Mouse (Mus musculus) midbrain, embryonic 13.5 days (tissue): ENCODE results near the gene Osbpl3. TPM values are rescaled to one million over a fixed set of nuclear protein-coding genes. Genes with fewer than 3 reads are reported as not detected.

ENCODE experiments used
- ATAC-seq: fragments of 200-750 bp; cut with Nextera tagmentation; 2 replicates; pipeline ENCODE4 v1.8.0; 2017; ENCODE audit warnings: mild to moderate bottlenecking, moderate TSS enrichment, moderate library complexity
- H3K27ac ChIP-seq: fragments of 300-500 bp; sonication (generic); 2 replicates; pipeline ENCODE4 v1.5.1; 2015; ENCODE audit warnings: inconsistent platforms, mild to moderate bottlenecking, moderate library complexity
- H3K27me3 ChIP-seq: fragments of 300-500 bp; sonication (generic); 2 replicates; pipeline ENCODE4 v1.6.1; 2015; ENCODE audit warnings: mild to moderate bottlenecking, inconsistent platforms
- H3K36me3 ChIP-seq: fragments of 300-500 bp; sonication (generic); 2 replicates; pipeline ENCODE4 v1.6.1; 2015; ENCODE audit warnings: mild to moderate bottlenecking, inconsistent platforms
- H3K4me1 ChIP-seq: fragments of 300-500 bp; sonication (generic); replicated peaks from 2 replicates; pipeline ENCODE4 v1.6.1; 2015; ENCODE audit warnings: inconsistent platforms
- H3K4me2 ChIP-seq: fragments of 300-500 bp; sonication (generic); replicated peaks from 2 replicates; pipeline ENCODE4 v1.6.1; 2015; ENCODE audit warnings: moderate library complexity, mild to moderate bottlenecking, inconsistent platforms
- H3K4me3 ChIP-seq: fragments of 300-500 bp; sonication (generic); replicated peaks from 2 replicates; pipeline ENCODE4 v1.5.1; 2015; ENCODE audit warnings: mild to moderate bottlenecking, inconsistent platforms
- H3K9ac ChIP-seq: fragments of 300-500 bp; sonication (generic); replicated peaks from 2 replicates; pipeline ENCODE4 v1.6.1; 2015; ENCODE audit warnings: mild to moderate bottlenecking, inconsistent platforms
- H3K9me3 ChIP-seq: fragments of 300-500 bp; sonication (generic); 2 replicates; pipeline ENCODE4 v1.6.1; 2016; ENCODE audit warnings: mild to moderate bottlenecking, inconsistent platforms
- WGBS: fragments of 180-500 bp; shearing (Covaris S2); methylation state at CpG from one replicate; pipeline ENCODE4 v1.1.7; 2015; 5-methylcytosine and 5-hydroxymethylcytosine counted together
- polyA plus RNA-seq: library from polyadenylated mRNA; unstranded; fragments of >200 nt; fragmentation: Nextera tagmentation; extraction: Ambion mirVana; gene quantifications from 2 replicates; pipeline ENCODE4 v1.2.1, GENCODE M21; 2015

Gene Osbpl3
- polyA plus RNA-seq, 1 experiment from 2014 or later: 6.7 TPM

DNA sequence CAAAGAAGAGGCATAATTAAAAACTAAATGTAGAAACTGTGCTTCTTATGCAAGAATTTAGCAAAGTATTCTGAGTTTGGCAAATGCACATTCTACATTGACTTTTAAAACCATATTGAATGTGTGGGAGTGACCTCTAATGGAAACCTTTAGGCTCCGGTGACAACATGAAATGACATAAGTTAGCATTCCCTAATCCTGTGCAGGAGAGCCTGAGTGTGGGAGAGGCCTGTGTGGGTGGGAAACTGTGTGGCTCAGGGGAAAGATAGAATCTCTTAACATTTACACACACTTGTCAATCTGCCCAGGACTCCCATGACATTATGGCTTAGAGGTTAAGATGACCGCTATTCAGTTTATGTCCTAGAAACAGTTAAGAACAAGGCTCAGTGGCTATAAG lies 119.6 kb downstream of the Osbpl3 start:
- H3K27ac ChIP-seq: no peak overlapping the region
- H3K4me1 ChIP-seq: no peaks in the 10 kb centered on the region
- no peaks in the 10 kb centered on the region for H3K9me3 ChIP-seq
- H3K9ac ChIP-seq: no peak overlapping the region
- no peaks in the 10 kb centered on the region for H3K36me3 ChIP-seq
- WGBS: 95% methylated on average over 2 of the region's 2 CpGs
- no peaks in the 10 kb centered on the region for H3K27me3 ChIP-seq
- ATAC-seq: no peak
- H3K4me3 ChIP-seq: no peak overlapping the region
- H3K4me2 ChIP-seq: no peak overlapping the region

DNA sequence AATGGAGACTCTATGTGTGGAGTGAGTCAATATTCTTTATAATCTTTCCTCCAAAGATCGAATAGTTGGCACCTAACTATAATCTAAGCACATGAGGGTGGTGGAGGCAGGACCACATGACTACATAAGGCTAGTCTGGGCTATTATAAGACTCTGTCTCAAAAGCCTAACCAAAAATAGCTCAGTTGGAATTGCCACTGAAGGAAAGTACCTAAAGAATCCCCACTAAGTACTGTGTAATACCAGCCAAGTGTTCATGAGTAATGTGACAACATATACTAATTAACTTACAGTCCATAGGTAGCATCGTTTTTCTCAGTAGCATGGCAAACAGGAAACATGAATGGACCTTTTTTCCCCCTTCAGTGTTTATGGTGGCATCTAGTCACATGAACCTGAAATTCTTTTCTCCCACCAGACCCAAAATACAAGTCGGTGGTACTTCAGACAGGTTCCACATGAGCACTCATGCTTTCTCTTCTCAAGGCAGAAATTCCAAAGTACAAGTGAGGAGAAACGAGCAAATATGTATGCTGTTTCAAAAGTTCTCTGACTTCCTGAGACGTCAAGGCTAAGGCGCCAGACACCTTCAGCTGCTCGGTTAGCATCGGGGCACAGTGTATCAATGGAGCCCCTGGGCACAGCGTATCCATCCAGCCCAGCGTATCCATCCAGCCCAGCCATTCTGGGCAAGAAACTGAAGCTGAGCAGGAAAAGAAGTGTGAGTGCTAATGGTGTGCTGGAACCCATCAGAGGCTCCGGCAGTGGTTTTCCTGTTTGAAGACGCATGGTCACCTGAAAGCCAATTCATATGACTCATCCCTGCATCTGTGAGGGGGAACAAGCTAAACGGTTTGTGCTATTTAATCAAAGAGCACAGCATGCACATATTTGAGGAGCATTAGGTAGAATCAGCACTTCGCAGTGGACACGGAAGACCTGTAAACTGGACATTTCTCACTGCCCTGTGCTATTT lies 120.9 kb downstream of the Osbpl3 start:
- Histone ChIP-seq H3K4me1 (no peaks in the 10 kb centered on the region), H3K9me3 (no peaks in the 10 kb centered on the region), H3K4me3 (no peak overlapping the region), H3K27ac (no peak overlapping the region), H3K27me3 (no peaks in the 10 kb centered on the region), H3K36me3 (no peaks in the 10 kb centered on the region), H3K4me2 (no peak overlapping the region), H3K9ac (no peak overlapping the region)
- no peak for ATAC-seq
- WGBS: 92% methylated on average over 15 of the region's 15 CpGs

DNA sequence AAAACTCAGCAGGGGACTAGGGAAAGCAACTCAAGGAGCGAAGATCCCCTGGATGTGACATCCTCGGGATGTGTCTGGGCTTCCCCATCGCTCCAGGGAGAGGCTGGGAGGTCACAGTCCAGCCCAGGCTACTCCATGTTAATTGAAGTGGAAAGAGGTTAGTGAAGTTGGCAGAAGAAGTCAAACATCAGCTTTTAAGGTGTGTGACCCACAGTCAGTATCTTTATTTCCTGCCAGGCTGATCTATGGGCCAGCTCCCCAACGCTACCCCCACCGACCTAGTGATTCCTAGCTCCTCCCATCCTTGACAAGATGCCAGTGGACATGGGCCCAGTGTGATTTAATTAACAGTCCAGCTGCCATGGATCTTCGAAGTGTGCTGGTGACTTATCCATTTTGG lies 122.7 kb downstream of the Osbpl3 start:
- no peaks in the 10 kb centered on the region for H3K4me1 ChIP-seq
- no peaks in the 10 kb centered on the region for H3K27me3 ChIP-seq
- no peak overlapping the region for H3K9ac ChIP-seq
- no peak for ATAC-seq
- H3K4me2 ChIP-seq: no peak overlapping the region
- WGBS: 86% methylated on average over 6 of the region's 6 CpGs
- no peak overlapping the region for H3K4me3 ChIP-seq
- H3K36me3 ChIP-seq: no peaks in the 10 kb centered on the region
- H3K9me3 ChIP-seq: no peaks in the 10 kb centered on the region
- H3K27ac ChIP-seq: no peak overlapping the region

- H3K36me3 ChIP-seq: no peaks in the 10 kb centered on the region
- H3K9ac ChIP-seq: no peak overlapping the region; the same call in 1 of the 2 replicates
- no peaks in the 10 kb centered on the region for H3K9me3 ChIP-seq
- no peak overlapping the region for H3K4me2 ChIP-seq
- WGBS: 93% methylated on average over 2 of the region's 2 CpGs
- no peaks in the 10 kb centered on the region for H3K4me1 ChIP-seq
- H3K4me3 ChIP-seq: no peak overlapping the region
- H3K27ac ChIP-seq: no peak overlapping the region
- ATAC-seq: no peak
- no peaks in the 10 kb centered on the region for H3K27me3 ChIP-seq
Observed at GRCm38 (mm10) chr6:50331477-50331876, 124.5 kb downstream of the Osbpl3 start.

DNA sequence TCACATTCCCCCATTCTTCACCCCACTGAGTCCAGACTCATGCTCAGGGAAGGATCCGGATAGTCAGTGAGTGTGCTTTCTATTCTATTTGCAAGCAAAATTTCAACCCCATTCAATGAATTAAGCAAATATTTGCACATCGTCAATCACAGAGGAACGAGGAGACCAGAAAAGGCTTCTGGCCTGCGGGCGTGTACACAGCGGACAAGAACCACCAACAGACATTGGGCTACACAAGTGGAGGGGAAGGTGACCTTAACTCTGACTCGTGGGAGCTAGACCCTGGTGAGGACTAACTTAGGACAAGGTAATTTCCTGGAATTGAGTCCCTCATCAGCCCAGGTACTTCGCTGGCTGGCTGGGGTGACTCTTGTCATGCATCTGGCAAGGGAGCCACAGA lies 126.6 kb downstream of the Osbpl3 start:
- Histone ChIP-seq H3K36me3 (no peaks in the 10 kb centered on the region), H3K4me3 (no peak overlapping the region)
- ATAC-seq: no peak

GRCm38 (mm10) chr6:50328901-50329300 lies 127.1 kb downstream of the Osbpl3 start:
- H3K4me1 ChIP-seq: no peaks in the 10 kb centered on the region
- H3K27me3 ChIP-seq: no peaks in the 10 kb centered on the region
- no peak overlapping the region for H3K9ac ChIP-seq
- no peak overlapping the region for H3K27ac ChIP-seq
- no peaks in the 10 kb centered on the region for H3K9me3 ChIP-seq
- H3K4me2 ChIP-seq: no peak overlapping the region
- ATAC-seq: no peak
- WGBS: 35% methylated on average over 7 of the region's 7 CpGs
- H3K36me3 ChIP-seq: no peaks in the 10 kb centered on the region
- H3K4me3 ChIP-seq: no peak overlapping the region

More for the DNA sequence above, 126.6 kb downstream of the Osbpl3 start:
- Histone ChIP-seq H3K27ac (no peak overlapping the region), H3K4me2 (no peak overlapping the region), H3K9ac (no peak overlapping the region), H3K27me3 (no peaks in the 10 kb centered on the region), H3K9me3 (no peaks in the 10 kb centered on the region), H3K4me1 (no peaks in the 10 kb centered on the region)
- 85% methylated on average over 8 of the region's 8 CpGs for WGBS

DNA sequence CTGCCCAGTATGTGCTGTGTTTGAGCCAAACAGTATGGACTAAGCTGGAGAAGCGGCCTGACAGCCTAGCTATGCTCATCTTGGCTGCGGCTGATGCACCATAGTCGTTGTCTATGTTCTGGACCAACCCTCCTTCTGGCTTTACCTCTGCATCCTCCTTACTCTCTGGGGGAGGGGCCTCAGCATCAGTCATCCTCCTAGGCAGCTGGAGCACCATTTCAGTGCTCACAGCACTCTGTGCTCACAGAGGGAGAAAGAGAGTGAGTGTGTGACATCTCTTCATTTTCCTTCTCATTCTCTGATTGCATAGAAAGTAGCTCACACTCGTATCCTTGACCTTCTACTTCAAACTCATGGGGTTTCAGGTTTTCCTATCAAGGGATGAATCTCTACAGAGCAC lies 129.8 kb downstream of the Osbpl3 start:
- no peak overlapping the region for H3K27ac ChIP-seq
- H3K9me3 ChIP-seq: no peaks in the 10 kb centered on the region
- 82% methylated on average over 4 of the region's 4 CpGs for WGBS
- H3K36me3 ChIP-seq: no peaks in the 10 kb centered on the region
- 0 out of 2 replicates have a peak, but pooled peaks cover 4% of the 10 kb centered on the region for H3K4me1 ChIP-seq
- H3K27me3 ChIP-seq: no peaks in the 10 kb centered on the region
- no peak overlapping the region for H3K9ac ChIP-seq
- H3K4me2 ChIP-seq: no peak overlapping the region
- no peak overlapping the region for H3K4me3 ChIP-seq
- ATAC-seq: no peak

DNA sequence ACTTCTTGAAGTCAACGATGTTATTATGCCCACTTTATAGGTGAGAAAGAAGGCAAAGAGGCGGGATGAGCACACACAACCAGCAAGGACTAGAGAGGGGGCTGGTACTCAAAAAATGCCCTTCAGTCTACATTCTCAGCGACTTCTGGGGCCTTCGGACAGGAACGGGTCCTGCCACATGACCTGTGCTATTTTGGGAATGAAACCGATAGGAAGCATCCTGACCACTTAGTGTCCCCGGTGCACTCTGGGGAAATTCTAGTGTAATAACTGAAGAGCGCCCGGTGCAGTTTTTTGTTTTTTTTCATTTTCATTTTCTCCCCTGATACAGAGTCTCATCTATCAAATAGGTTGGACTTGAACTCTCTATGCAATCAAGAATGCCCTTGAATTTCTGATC lies 130.5 kb downstream of the Osbpl3 start:
- Histone ChIP-seq H3K4me1 (0 out of 2 replicates have a peak, but pooled peaks cover 4% of the 10 kb centered on the region), H3K36me3 (no peaks in the 10 kb centered on the region), H3K4me3 (no peak overlapping the region), H3K27me3 (no peaks in the 10 kb centered on the region), H3K9ac (no peak overlapping the region), H3K27ac (no peak overlapping the region), H3K9me3 (no peaks in the 10 kb centered on the region), H3K4me2 (no peak overlapping the region)
- no peak for ATAC-seq
- 87% methylated on average over 9 of the region's 9 CpGs for WGBS

GRCm38 (mm10) chr6:50322631-50323030 lies 133.4 kb downstream of the Osbpl3 start:
- H3K36me3 ChIP-seq: no peaks in the 10 kb centered on the region
- H3K4me2 ChIP-seq: no peak overlapping the region
- H3K9me3 ChIP-seq: no peaks in the 10 kb centered on the region
- H3K27ac ChIP-seq: peak overlapping the region; percentile 20; the same call in 1 of the 2 replicates
- no peak overlapping the region for H3K9ac ChIP-seq
- WGBS: 57% methylated on average over 9 of the region's 9 CpGs
- no peaks in the 10 kb centered on the region for H3K27me3 ChIP-seq
- H3K4me3 ChIP-seq: no peak overlapping the region
- H3K4me1 ChIP-seq: peaks cover 15% of the 10 kb centered on the region
- no peak for ATAC-seq

GRCm38 (mm10) chr6:50321739-50322138 lies 134.3 kb downstream of the Osbpl3 start:
- Histone ChIP-seq H3K36me3 (no peaks in the 10 kb centered on the region), H3K27me3 (no peaks in the 10 kb centered on the region), H3K4me3 (no peak overlapping the region), H3K4me2 (no peak overlapping the region), H3K9ac (no peak overlapping the region), H3K27ac (no peak overlapping the region), H3K4me1 (peaks cover 19% of the 10 kb centered on the region), H3K9me3 (no peaks in the 10 kb centered on the region)
- no peak for ATAC-seq
- WGBS: 79% methylated on average over 6 of the region's 6 CpGs

DNA sequence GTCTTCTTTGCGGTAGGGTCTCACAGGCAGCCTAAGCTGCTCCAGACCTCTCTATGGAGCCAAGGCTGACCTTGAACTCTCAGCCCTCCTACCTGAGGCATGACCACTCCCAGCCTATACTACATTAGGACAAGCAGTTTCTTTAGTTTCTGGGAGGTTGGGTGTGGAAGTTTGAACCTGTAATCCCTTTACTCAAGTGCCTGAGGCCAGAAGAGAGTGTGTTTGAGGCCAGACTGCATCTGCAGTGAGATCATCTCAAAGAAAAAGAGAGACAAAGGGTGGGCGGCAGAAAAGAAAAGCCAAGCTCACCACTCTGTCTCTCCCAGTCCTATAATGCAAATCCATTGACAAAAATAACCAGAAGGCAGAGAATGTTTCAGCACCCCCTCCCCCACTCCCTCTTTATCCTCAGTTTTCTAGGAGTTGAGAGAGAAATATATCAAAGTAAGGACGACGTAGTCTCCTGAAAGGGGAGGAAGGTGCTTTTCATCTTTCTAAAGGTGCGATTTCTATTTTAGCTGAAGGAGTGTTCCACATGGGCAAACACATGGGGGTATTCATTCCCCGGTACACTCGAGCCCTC lies 137.3 kb downstream of the Osbpl3 start:
- Histone ChIP-seq H3K4me1 (peaks cover 19% of the 10 kb centered on the region), H3K27ac (no peak overlapping the region), H3K4me3 (no peak overlapping the region), H3K9me3 (no peaks in the 10 kb centered on the region), H3K27me3 (no peaks in the 10 kb centered on the region), H3K4me2 (no peak overlapping the region), H3K9ac (no peak overlapping the region), H3K36me3 (no peaks in the 10 kb centered on the region)
- no peak for ATAC-seq
- WGBS: 56% methylated on average over 7 of the region's 7 CpGs

GRCm38 (mm10) chr6:50318150-50318549 lies 137.9 kb downstream of the Osbpl3 start:
- WGBS: 84% methylated on average over 2 of the region's 2 CpGs
- no peak for ATAC-seq
- Histone ChIP-seq H3K9me3 (no peaks in the 10 kb centered on the region), H3K4me1 (peaks cover 19% of the 10 kb centered on the region), H3K4me3 (no peak overlapping the region), H3K27me3 (no peaks in the 10 kb centered on the region), H3K9ac (no peak overlapping the region), H3K4me2 (no peak overlapping the region), H3K36me3 (no peaks in the 10 kb centered on the region), H3K27ac (0 out of 2 replicates have a peak overlapping the region, but pooled peaks have one; percentile 0)
